Mouse (Mus musculus) megakaryocyte, embryonic 14.5 days (primary cell): Measurements from ENCODE around the gene Cfap43.

Experiments used
- FLI1 ChIP-seq: IDR thresholded peaks from 2 replicates; pipeline ENCODE4 v1.6.1; 2012; ENCODE audit warnings: low read length, inconsistent platforms, mixed read lengths
- GATA1 ChIP-seq: IDR thresholded peaks from 3 replicates; pipeline ENCODE4 v1.6.1; 2012; ENCODE audit warnings: mixed read lengths, low read length, inconsistent platforms, borderline replicate concordance

- TF ChIP-seq GATA1 (no peak), FLI1 (no peak)
Measured at GRCm38 (mm10) chr19:47705080-47705771, 213.9 kb downstream of the Cfap43 start.
